Mouse (Mus musculus) stomach, embryonic 16.5 days (tissue): ENCODE data around the gene Ckb. TPM values are rescaled to one million over a fixed set of nuclear protein-coding genes. Genes with fewer than 3 reads are reported as not detected.
"Not testable (repeated sequence)": the region's sequence is repeated elsewhere in the genome, so short reads cannot be mapped to it uniquely, and the experiment has no call there.

Experiments used
- ATAC-seq: fragments of 200-750 bp; cut with Nextera tagmentation; 2 replicates; pipeline ENCODE4 v1.8.0; 2017; ENCODE audit warnings: moderate number of reproducible peaks, moderate TSS enrichment; ENCODE audit not compliant: insufficient read depth, low FRiP score
- H3K27ac ChIP-seq: fragments of 300-500 bp; sonication (generic); 2 replicates; pipeline ENCODE4 v1.5.1; 2014; ENCODE audit warnings: low read length
- H3K27me3 ChIP-seq: fragments of 300-500 bp; sonication (generic); 2 replicates; pipeline ENCODE4 v1.6.1; 2014; ENCODE audit warnings: low read length, control low read depth, mixed read lengths; ENCODE audit not compliant: control insufficient read depth, insufficient read depth
- H3K36me3 ChIP-seq: fragments of 300-500 bp; sonication (generic); 2 replicates; pipeline ENCODE4 v1.6.1; 2014; ENCODE audit warnings: low read length; ENCODE audit not compliant: control insufficient read depth, insufficient read depth
- H3K4me1 ChIP-seq: fragments of 300-500 bp; sonication (generic); 2 replicates; pipeline ENCODE4 v1.6.1; 2014; ENCODE audit warnings: low read length, control low read depth, mixed read lengths; ENCODE audit not compliant: control insufficient read depth, insufficient read depth
- H3K4me2 ChIP-seq: fragments of 300-500 bp; sonication (generic); 2 replicates; pipeline ENCODE4 v1.6.1; 2014; ENCODE audit warnings: low read depth, low read length, mixed read lengths
- H3K4me3 ChIP-seq: fragments of 300-500 bp; sonication (generic); replicated peaks from 2 replicates; pipeline ENCODE4 v1.5.1; 2014; ENCODE audit warnings: mild to moderate bottlenecking, low read length
- H3K9ac ChIP-seq: fragments of 300-500 bp; sonication (generic); 2 replicates; pipeline ENCODE4 v1.6.1; 2014; ENCODE audit warnings: low read length
- H3K9me3 ChIP-seq: fragments of 300-500 bp; sonication (generic); replicated peaks from 2 replicates; pipeline ENCODE4 v1.6.1; 2016; ENCODE audit warnings: low read length, control low read depth; ENCODE audit not compliant: control insufficient read depth
- WGBS: fragments of 180-500 bp; shearing (Covaris S2); extraction: QIAGEN DNeasy Blood & Tissue Kit; methylation state at CpG from one replicate; pipeline ENCODE4 v1.1.7; 2014; 5-methylcytosine and 5-hydroxymethylcytosine counted together
- polyA plus RNA-seq: library from polyadenylated mRNA; unstranded; fragments of >200 nt; fragmentation: Nextera tagmentation; extraction: Ambion mirVana; gene quantifications from 2 replicates; pipeline ENCODE4 v1.2.1, GENCODE M21; 2015

The Ckb gene
- polyA plus RNA-seq, 1 experiment from 2014 or later, result 698 TPM

DNA sequence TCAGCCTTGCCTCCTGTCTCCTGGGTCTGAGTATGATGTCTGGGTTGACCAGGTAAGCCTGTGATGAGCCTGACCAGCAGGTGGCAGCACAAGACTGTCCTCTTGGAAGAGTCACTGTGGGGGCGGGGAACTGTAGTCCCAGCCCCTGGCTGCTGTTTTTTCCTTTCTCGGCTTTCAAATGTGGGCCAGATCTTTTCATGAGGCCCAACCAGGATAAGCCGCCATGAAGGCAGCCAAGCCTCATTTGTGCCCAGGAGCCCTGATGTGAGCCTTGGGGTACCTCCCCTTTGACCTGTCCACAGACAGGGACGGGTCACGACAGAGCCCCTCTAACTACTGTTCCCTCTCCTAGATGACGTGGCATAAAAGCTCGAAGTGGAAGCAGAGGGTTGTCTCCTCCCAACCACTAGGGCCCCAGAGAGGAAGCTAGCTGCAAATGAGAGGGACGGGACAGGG lies 3.7 kb downstream of the Ckb start:
- Histone ChIP-seq H3K4me2 (peak overlapping the region; percentile 94), H3K27me3 (peaks cover 19% of the 10 kb centered on the region; the same call in 1 of the 2 replicates), H3K36me3 (no peaks in the 10 kb centered on the region), H3K27ac (peak overlapping the region; percentile 91), H3K9ac (peak overlapping the region; percentile 81), H3K4me1 (peaks cover 48% of the 10 kb centered on the region), H3K4me3 (peak overlapping the region; percentile 64), H3K9me3 (no peaks in the 10 kb centered on the region)
- WGBS, result 3% methylated on average over 8 of the region's 8 CpGs
- peak; percentile 64 for ATAC-seq

DNA sequence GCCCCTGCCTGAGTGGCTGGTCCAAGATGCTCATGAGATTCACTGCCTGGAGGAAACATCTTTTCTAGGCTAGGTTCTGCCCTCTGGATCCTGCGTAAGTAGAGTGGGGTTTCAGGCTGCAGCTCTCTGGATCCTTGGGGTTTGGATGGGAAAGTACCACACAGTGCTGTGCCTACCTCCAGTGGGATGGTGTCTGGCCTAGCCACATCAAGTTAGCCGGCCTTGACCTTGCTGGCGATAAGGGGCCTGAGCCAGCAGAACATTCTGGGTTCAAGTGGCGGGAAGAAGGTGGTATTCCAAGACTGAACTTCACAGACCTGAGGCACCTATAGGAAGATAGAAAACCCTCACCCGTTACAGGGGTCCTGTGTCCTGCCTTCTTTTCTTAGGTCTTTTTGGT lies 4.7 kb downstream of the Ckb start:
- 85% methylated on average over 5 of the region's 5 CpGs for WGBS

DNA sequence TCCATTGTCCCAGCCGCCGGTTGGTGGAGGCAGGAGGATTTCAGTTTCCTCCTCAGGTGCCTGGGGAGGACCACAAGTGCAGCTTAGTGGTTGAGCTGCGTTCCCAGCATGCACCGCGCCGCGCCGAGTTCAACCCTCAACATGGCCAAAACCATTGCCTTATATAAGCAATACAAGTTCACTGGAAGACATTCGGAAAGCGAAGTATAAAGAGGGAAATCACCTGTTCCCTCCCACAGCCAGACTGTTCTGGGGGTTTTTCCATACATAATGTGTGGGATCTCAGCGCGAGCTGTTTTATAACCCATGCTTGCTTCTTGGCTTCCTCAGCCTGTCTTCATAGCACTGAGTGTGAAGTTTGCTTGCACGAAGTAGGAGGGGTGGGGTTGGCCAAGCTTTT lies 5.8 kb downstream of the Ckb start:
- Histone ChIP-seq H3K27ac (0 out of 2 replicates have a peak overlapping the region, but pooled peaks have one; percentile 7), H3K4me1 (peaks cover 43% of the 10 kb centered on the region), H3K27me3 (0 out of 2 replicates have a peak, but pooled peaks cover 7% of the 10 kb centered on the region), H3K4me2 (no peak overlapping the region), H3K4me3 (no peak overlapping the region), H3K9me3 (no peaks in the 10 kb centered on the region), H3K9ac (no peak overlapping the region), H3K36me3 (no peaks in the 10 kb centered on the region; the same call in 1 of the 2 replicates)
- 66% methylated on average over 13 of the region's 13 CpGs for WGBS
- no peak for ATAC-seq

More for the DNA sequence above, 4.7 kb downstream of the Ckb start:
- Histone ChIP-seq H3K27ac (no peak overlapping the region), H3K4me3 (no peak overlapping the region), H3K36me3 (no peaks in the 10 kb centered on the region), H3K4me2 (no peak overlapping the region), H3K27me3 (peaks cover 11% of the 10 kb centered on the region; the same call in 1 of the 2 replicates), H3K4me1 (peaks cover 43% of the 10 kb centered on the region), H3K9ac (no peak overlapping the region), H3K9me3 (no peaks in the 10 kb centered on the region)
- ATAC-seq, result no peak

GRCm38 (mm10) chr12:111665041-111665880 lies 6.9 kb downstream of the Ckb start:
- WGBS, result 75% methylated on average over 13 of the region's 13 CpGs

GRCm38 (mm10) chr12:111664144-111664634 lies 7.9 kb downstream of the Ckb start:
- Histone ChIP-seq H3K36me3 (no peaks in the 10 kb centered on the region; the same call in 1 of the 2 replicates), H3K4me3 (no peak overlapping the region), H3K9ac (peak overlapping the region; percentile 41; the same call in 1 of the 2 replicates), H3K9me3 (no peaks in the 10 kb centered on the region), H3K27me3 (no peaks in the 10 kb centered on the region), H3K27ac (peak overlapping the region; percentile 92), H3K4me2 (peak overlapping the region; percentile 8; the same call in 1 of the 2 replicates), H3K4me1 (peaks cover 23% of the 10 kb centered on the region)
- peak; percentile 77 for ATAC-seq
- 24% methylated on average over 6 of the region's 6 CpGs for WGBS

More at GRCm38 (mm10) chr12:111665041-111665880, 6.9 kb downstream of the Ckb start:
- H3K9me3 ChIP-seq, result no peaks in the 10 kb centered on the region
- no peak for ATAC-seq
- H3K36me3 ChIP-seq, result no peaks in the 10 kb centered on the region; the same call in 1 of the 2 replicates
- H3K9ac ChIP-seq, result no peak overlapping the region
- H3K27ac ChIP-seq, result peak overlapping the region; percentile 92
- H3K4me2 ChIP-seq, result no peak overlapping the region
- H3K4me1 ChIP-seq, result peaks cover 33% of the 10 kb centered on the region
- H3K4me3 ChIP-seq, result no peak overlapping the region
- H3K27me3 ChIP-seq, result no peaks in the 10 kb centered on the region

- H3K4me3 ChIP-seq, result no peak overlapping the region
- peak overlapping the region; percentile 92 for H3K27ac ChIP-seq
- peaks cover 16% of the 10 kb centered on the region for H3K4me1 ChIP-seq
- H3K9me3 ChIP-seq, result no peaks in the 10 kb centered on the region
- H3K9ac ChIP-seq, result peak overlapping the region; percentile 41; the same call in 1 of the 2 replicates
- H3K27me3 ChIP-seq, result no peaks in the 10 kb centered on the region
- H3K4me2 ChIP-seq, result peak overlapping the region; percentile 8; the same call in 1 of the 2 replicates
- H3K36me3 ChIP-seq, result no peaks in the 10 kb centered on the region; the same call in 1 of the 2 replicates
- ATAC-seq, result no peak
- WGBS, result 45% methylated on average over 17 of the region's 17 CpGs
These were observed 8.7 kb downstream of the Ckb start for GRCm38 (mm10) chr12:111663228-111664143.

GRCm38 (mm10) chr12:111661554-111661953 lies 10.6 kb downstream of the Ckb start:
- H3K27ac ChIP-seq, H3K9ac ChIP-seq, H3K9me3 ChIP-seq, ATAC-seq, H3K27me3 ChIP-seq, H3K4me2 ChIP-seq, H3K4me3 ChIP-seq, H3K36me3 ChIP-seq: not testable (repeated sequence)
- 95% methylated on average over 11 of the region's 11 CpGs for whole genome bisulfite sequencing
- peaks cover 15% of the 10 kb centered on the region for H3K4me1 ChIP-seq

DNA sequence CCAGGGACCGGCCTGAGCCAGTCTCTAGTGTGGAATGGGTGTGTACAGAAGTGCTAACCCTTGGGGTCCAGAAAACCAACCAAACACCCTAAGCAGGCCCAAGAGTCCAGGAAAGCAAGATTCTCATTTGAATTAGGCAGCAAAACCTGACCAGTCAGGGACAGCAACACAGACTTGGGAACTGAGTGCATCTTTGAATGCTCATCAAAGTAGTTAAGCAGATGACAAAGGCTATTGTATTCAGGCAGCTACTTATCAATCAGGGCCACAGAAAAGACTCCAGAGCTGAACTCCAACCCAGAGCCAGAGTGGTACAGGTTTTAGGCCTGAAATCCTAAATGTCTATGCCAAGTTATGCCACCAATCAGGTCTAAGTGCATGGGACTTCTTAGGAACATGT lies 11.5 kb downstream of the Ckb start:
- WGBS, result 90% methylated on average over 1 of the region's 1 CpGs
- no peak overlapping the region for H3K27ac ChIP-seq
- H3K4me2 ChIP-seq, result no peak overlapping the region
- no peak overlapping the region for H3K9ac ChIP-seq
- peaks cover 15% of the 10 kb centered on the region for H3K4me1 ChIP-seq
- H3K4me3 ChIP-seq, result no peak overlapping the region
- no peaks in the 10 kb centered on the region for H3K9me3 ChIP-seq
- ATAC-seq, result no peak
- no peaks in the 10 kb centered on the region for H3K27me3 ChIP-seq
- peaks cover 3% of the 10 kb centered on the region; the same call in 1 of the 2 replicates for H3K36me3 ChIP-seq
